Mouse (Mus musculus): ENCODE measurements around the gene Marc1. TPM values are rescaled to one million over a fixed set of nuclear protein-coding genes. Genes with fewer than 3 reads are reported as not detected.

Gene Marc1
- polyA plus RNA-seq (2015; fragmentation: Nextera tagmentation; extraction: Ambion mirVana) = 0.09 and 0.17 TPM in 2 replicates

- peak within 1 kb of the TSS; percentile 66 for H3K4me2 ChIP-seq
- H3K9me3 ChIP-seq = no peaks in the 10 kb centered on the region
- WGBS = 6% methylated on average over 52 of the region's 52 CpGs
- H3K27me3 ChIP-seq = peaks cover 31% of the 10 kb centered on the region
- H3K36me3 ChIP-seq = peaks cover 12% of the 10 kb centered on the region
- peak; percentile 54 for ATAC-seq (ENCODE audit: low FRiP score)
- H3K4me1 ChIP-seq (replicated peaks) = peaks cover 9% of the 10 kb centered on the region
- H3K9ac ChIP-seq = peak within 1 kb of the TSS; percentile 66
- peak within 1 kb of the TSS; percentile 41 for H3K4me3 ChIP-seq
- H3K27ac ChIP-seq = no peak within 1 kb of the TSS
Observed at GRCm38 (mm10) chr1:184810780-184811575, at the start of gene Marc1. Gene Marc1, minus strand, starts transcription at chr1:184811313.

- Histone ChIP-seq H3K4me2 (no peak overlapping the region), H3K27ac (no peak overlapping the region), H3K9ac (no peak overlapping the region)
Observed at GRCm38 (mm10) chr1:184860276-184860675, 49.2 kb upstream of the Marc1 start.

GRCm38 (mm10) chr1:184858253-184858652 lies 47.1 kb upstream of the Marc1 start:
- 92% methylated on average over 1 of the region's 1 CpGs for WGBS
- H3K9me3 ChIP-seq = no peaks in the 10 kb centered on the region
- H3K4me3 ChIP-seq = no peak overlapping the region
- no peak for ATAC-seq (ENCODE audit: low FRiP score)
- no peak overlapping the region for H3K4me2 ChIP-seq
- no peaks in the 10 kb centered on the region for H3K36me3 ChIP-seq
- no peak overlapping the region for H3K27ac ChIP-seq
- no peaks in the 10 kb centered on the region for H3K27me3 ChIP-seq
- H3K9ac ChIP-seq = no peak overlapping the region
- peaks cover 4% of the 10 kb centered on the region; the same call in 1 of the 2 replicates for H3K4me1 ChIP-seq (replicated peaks)

More at GRCm38 (mm10) chr1:184860276-184860675, 49.2 kb upstream of the Marc1 start:
- Histone ChIP-seq H3K27me3 (0 out of 2 replicates have a peak, but pooled peaks cover 4% of the 10 kb centered on the region), H3K9me3 (no peaks in the 10 kb centered on the region), H3K36me3 (no peaks in the 10 kb centered on the region), H3K4me3 (no peak overlapping the region), H3K4me1 (replicated peaks) (peaks cover 7% of the 10 kb centered on the region; the same call in 1 of the 2 replicates)
- 63% methylated on average over 3 of the region's 3 CpGs for WGBS
- ATAC-seq (ENCODE audit: low FRiP score) = no peak

GRCm38 (mm10) chr1:184857216-184857615 lies 46.1 kb upstream of the Marc1 start:
- no peak for ATAC-seq (ENCODE audit: low FRiP score)
- H3K9me3 ChIP-seq = no peaks in the 10 kb centered on the region
- no peaks in the 10 kb centered on the region for H3K36me3 ChIP-seq
- 93% methylated on average over 9 of the region's 9 CpGs for WGBS
- H3K9ac ChIP-seq = no peak overlapping the region
- H3K4me1 ChIP-seq (replicated peaks) = peaks cover 7% of the 10 kb centered on the region
- no peak overlapping the region for H3K4me2 ChIP-seq
- H3K4me3 ChIP-seq = no peak overlapping the region
- no peak overlapping the region for H3K27ac ChIP-seq
- no peaks in the 10 kb centered on the region for H3K27me3 ChIP-seq

GRCm38 (mm10) chr1:184853922-184854321 lies 42.8 kb upstream of the Marc1 start:
- H3K27me3 ChIP-seq = peaks cover 19% of the 10 kb centered on the region; the same call in 1 of the 2 replicates
- WGBS = 68% methylated on average over 3 of the region's 3 CpGs
- H3K9me3 ChIP-seq = no peaks in the 10 kb centered on the region
- no peaks in the 10 kb centered on the region for H3K36me3 ChIP-seq
- H3K4me2 ChIP-seq = no peak overlapping the region
- no peak overlapping the region for H3K9ac ChIP-seq
- H3K4me3 ChIP-seq = no peak overlapping the region
- H3K27ac ChIP-seq = 0 out of 2 replicates have a peak overlapping the region, but pooled peaks have one; percentile 30
- peaks cover 14% of the 10 kb centered on the region for H3K4me1 ChIP-seq (replicated peaks)
- ATAC-seq (ENCODE audit: low FRiP score) = no peak

- peaks cover 24% of the 10 kb centered on the region; the same call in 1 of the 2 replicates for H3K27me3 ChIP-seq
- no peak overlapping the region for H3K4me3 ChIP-seq
- H3K27ac ChIP-seq = 0 out of 2 replicates have a peak overlapping the region, but pooled peaks have one; percentile 30
- peaks cover 14% of the 10 kb centered on the region for H3K4me1 ChIP-seq (replicated peaks)
- H3K9ac ChIP-seq = no peak overlapping the region
- H3K9me3 ChIP-seq = no peaks in the 10 kb centered on the region
- WGBS = 26% methylated on average over 5 of the region's 5 CpGs
- ATAC-seq (ENCODE audit: low FRiP score) = 0 out of 2 replicates have a peak, but pooled peaks have one; percentile 31
- H3K4me2 ChIP-seq = peak overlapping the region; percentile 36
- H3K36me3 ChIP-seq = no peaks in the 10 kb centered on the region
Observed at GRCm38 (mm10) chr1:184853339-184853738, 42.2 kb upstream of the Marc1 start.

GRCm38 (mm10) chr1:184851741-184852618 lies 40.9 kb upstream of the Marc1 start:
- peaks cover 14% of the 10 kb centered on the region for H3K4me1 ChIP-seq (replicated peaks)
- peak overlapping the region; percentile 61; the same call in 1 of the 2 replicates for H3K27ac ChIP-seq
- WGBS = 21% methylated on average over 31 of the region's 31 CpGs
- peak; percentile 95 for ATAC-seq (ENCODE audit: low FRiP score)
- peak overlapping the region; percentile 14; the same call in 1 of the 2 replicates for H3K4me3 ChIP-seq
- peak overlapping the region; percentile 46 for H3K4me2 ChIP-seq
- peaks cover 37% of the 10 kb centered on the region for H3K27me3 ChIP-seq
- 0 out of 2 replicates have a peak overlapping the region, but pooled peaks have one; percentile 30 for H3K9ac ChIP-seq
- no peaks in the 10 kb centered on the region for H3K9me3 ChIP-seq
- no peaks in the 10 kb centered on the region for H3K36me3 ChIP-seq

GRCm38 (mm10) chr1:184851166-184851565 lies 40.1 kb upstream of the Marc1 start:
- no peaks in the 10 kb centered on the region for H3K36me3 ChIP-seq
- ATAC-seq (ENCODE audit: low FRiP score) = no peak
- WGBS = 54% methylated on average over 7 of the region's 7 CpGs
- H3K9ac ChIP-seq = no peak overlapping the region
- peaks cover 22% of the 10 kb centered on the region for H3K4me1 ChIP-seq (replicated peaks)
- H3K9me3 ChIP-seq = no peaks in the 10 kb centered on the region
- no peak overlapping the region for H3K27ac ChIP-seq
- no peak overlapping the region for H3K4me2 ChIP-seq
- H3K27me3 ChIP-seq = peaks cover 44% of the 10 kb centered on the region
- no peak overlapping the region for H3K4me3 ChIP-seq

GRCm38 (mm10) chr1:184846973-184847372 lies 35.9 kb upstream of the Marc1 start:
- no peak overlapping the region for H3K4me3 ChIP-seq
- H3K4me2 ChIP-seq = no peak overlapping the region; the same call in 1 of the 2 replicates
- H3K27me3 ChIP-seq = peaks cover 56% of the 10 kb centered on the region
- WGBS = 53% methylated on average over 3 of the region's 3 CpGs
- no peaks in the 10 kb centered on the region for H3K36me3 ChIP-seq
- ATAC-seq (ENCODE audit: low FRiP score) = no peak
- no peaks in the 10 kb centered on the region for H3K9me3 ChIP-seq
- no peak overlapping the region for H3K9ac ChIP-seq
- H3K4me1 ChIP-seq (replicated peaks) = peaks cover 36% of the 10 kb centered on the region
- H3K27ac ChIP-seq = no peak overlapping the region

- peak within 1 kb of the TSS; percentile 84 for H3K4me3 ChIP-seq
- H3K27me3 ChIP-seq = peaks cover 51% of the 10 kb centered on the region
- H3K4me2 ChIP-seq = peak within 1 kb of the TSS; percentile 88
- peak within 1 kb of the TSS; percentile 90 for H3K9ac ChIP-seq
- no peaks in the 10 kb centered on the region for H3K36me3 ChIP-seq
- peaks cover 35% of the 10 kb centered on the region for H3K4me1 ChIP-seq (replicated peaks)
- ATAC-seq (ENCODE audit: low FRiP score) = peak; percentile 21
- WGBS = 2% methylated on average over 18 of the region's 18 CpGs
- H3K9me3 ChIP-seq = no peaks in the 10 kb centered on the region
- H3K27ac ChIP-seq = peak within 1 kb of the TSS; percentile 53; the same call in 1 of the 2 replicates
Observed at GRCm38 (mm10) chr1:184846092-184846750, 35.1 kb upstream of the Marc1 start, which contains the start of gene Marc2. Gene Marc2, minus strand, starts transcription at chr1:184846451.
